Mouse (Mus musculus): ENCODE data around the gene Cfap221.

DNA sequence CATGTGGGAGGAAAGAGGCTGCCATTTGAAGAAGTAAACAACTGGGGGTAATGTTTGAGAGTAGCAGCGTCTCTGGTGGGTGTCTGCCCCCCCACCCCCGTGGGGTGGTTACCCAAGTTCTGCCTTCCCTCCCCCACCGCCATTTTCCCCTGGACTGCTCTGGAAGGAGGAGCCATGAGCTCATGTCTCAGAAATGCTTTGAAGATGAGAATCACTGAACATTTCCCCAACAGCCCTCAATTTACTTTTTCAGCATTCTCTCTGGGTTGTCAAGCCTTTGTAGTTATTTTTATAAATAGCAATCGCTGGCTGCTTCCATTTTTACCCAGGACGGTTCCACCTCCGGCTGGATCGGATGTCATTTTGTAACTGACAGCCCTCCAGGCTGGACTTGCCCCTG, 110.7 kb downstream of the Cfap221 start:
- TF ChIP-seq CTCF (IDR thresholded peaks at IDR 0.05; ENCODE audit: low read depth) (no peak), EP300 (IDR thresholded peaks at IDR 0.05; ENCODE audit: low read depth) (no peak)
